Mouse (Mus musculus) T-cell, adult 2 months (primary cell): ENCODE data around the gene Ap4s1.
"Not testable (repeated sequence)": the region's sequence is repeated elsewhere in the genome, so short reads cannot be mapped to it uniquely, and the experiment has no call there.

Experiments
- DNase-seq: peaks from one replicate; pipeline ENCODE4 v3.0.0; 2022; ENCODE audit warnings: low spot score

The Ap4s1 gene

DNA sequence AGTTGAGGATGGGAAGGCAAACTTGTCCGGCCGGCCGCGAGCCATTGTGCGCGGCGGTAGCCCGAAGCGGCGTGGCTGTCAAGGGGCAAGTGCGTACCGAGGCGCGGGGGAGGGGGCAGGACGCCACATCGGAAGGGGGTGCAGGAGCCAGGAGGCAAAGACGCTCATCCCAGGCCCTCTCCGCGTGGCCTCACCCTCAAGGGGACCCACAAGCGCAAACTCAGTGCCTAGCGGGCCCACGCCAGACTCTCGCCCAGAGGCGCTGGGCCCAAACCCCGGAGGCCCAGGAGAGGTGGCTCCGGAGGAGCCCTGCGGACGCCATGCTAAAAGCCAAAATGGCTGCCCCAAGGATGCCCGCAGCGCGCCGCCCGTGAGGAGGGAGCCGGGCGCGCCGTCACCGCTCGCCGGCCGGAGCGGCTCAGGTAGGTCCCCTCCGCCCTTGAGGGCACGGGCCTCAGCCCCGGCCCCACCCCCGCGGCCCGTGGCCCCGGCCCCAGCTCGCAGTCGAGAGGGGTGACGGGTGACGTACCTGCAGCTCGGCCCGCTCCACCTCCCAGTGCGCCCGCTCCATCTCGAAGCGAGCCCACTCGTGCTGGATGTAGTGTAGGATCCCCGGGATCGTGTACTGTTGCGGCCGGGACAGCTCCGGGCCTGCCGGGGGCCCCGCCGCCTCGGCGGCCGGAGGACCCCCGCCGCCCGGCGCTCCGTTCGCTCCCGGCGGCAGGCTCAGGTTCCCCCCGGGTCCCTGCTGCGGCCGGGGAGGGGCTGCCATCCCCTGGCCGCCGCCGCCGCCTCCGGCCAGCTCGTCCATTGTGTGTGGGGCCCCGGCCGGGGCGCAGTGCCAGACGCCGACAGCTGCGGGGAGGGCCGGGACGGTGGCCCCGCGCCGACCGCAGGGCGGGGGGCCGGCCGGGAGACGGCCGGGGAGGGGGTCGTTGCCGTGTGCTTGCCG is at the start of gene Ap4s1:
Ap4s1 (plus strand) TSS at position 141 of the 952 bp plus-strand sequence.
- peak; percentile 69 for DNase-seq

DNA sequence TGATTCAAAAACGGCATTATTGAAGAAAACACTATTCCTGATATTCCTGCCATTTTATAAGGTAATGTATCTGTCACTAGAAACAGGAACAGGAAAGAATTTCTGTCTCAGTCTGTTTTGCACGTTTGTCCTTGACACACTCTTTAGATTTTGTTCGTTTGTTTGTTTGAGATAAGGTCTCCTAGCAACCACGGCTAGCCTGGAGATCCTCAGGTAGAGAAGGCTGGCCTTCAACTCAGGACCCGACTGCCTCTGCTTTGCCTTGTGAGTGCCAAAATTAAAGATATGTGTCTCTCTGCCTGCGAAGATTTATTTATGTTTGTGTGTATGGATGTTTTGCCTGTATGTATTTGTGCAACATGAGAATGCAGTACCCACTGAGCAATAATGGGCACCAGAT is 49.0 kb upstream of the Ap4s1 start:
- DNase-seq = peak; percentile 9

GRCm38 (mm10) chr12:51649401-51649800 is 41.4 kb upstream of the Ap4s1 start:
- not testable (repeated sequence) for DNase-seq

GRCm38 (mm10) chr12:51655944-51656465 is 34.8 kb upstream of the Ap4s1 start:
- no peak for DNase-seq

GRCm38 (mm10) chr12:51663011-51663410 is 27.8 kb upstream of the Ap4s1 start:
- DNase-seq = no peak

GRCm38 (mm10) chr12:51663908-51664307 is 26.9 kb upstream of the Ap4s1 start:
- DNase-seq = no peak

DNA sequence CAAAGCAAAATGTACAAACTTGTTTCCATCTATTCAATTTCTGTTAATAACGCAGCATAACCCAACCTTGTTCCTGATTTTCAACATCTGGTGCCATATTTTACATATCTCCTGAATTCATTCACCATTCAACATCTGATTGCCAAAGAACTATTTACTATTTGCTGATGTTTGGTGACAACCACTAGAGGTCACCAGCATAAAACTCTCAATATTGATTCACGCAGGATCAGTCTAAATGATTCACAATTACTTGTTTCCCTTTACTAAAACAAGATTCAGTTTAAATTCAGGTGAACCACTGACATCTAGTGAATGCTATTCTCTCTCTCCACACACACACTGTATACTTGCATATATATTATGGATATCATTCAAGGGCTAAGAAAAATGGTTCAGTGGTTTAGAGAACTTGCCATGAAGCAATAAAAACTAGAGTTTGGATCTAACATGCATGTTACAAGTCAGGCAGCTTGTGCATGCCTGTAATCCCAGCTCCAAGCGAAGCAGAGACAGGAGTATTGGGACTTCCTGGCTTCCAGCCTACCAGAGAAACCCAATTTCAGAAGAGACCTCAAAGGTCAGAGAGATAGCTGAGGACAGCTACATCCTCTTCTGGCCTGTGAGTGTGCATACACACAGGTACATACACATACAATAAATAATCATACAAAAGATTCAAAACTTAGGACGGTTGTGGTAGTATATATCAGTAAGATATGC is 24.0 kb upstream of the Ap4s1 start:
- DNase-seq = no peak

- no peak for DNase-seq
Measured at GRCm38 (mm10) chr12:51671231-51671891, 19.5 kb upstream of the Ap4s1 start.

DNA sequence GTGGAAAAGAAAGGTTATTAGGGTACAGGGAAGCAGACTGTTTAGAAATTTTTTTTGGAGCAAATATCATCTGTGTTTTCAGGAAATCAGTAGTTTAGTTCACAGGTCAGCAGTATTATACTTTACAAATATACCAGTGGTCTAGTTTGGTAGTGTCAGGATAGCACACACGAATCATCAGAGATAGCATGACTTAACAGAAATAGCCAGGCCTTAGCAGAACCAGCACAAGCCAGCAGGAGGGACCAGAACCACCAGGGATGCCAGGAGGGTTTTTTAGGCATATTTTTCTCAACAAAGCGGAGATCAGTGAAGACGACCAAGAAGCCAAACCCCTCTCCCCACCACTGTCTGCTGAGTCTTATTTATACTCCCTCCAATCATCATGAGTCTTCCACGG is 17.6 kb upstream of the Ap4s1 start:
- no peak for DNase-seq

DNA sequence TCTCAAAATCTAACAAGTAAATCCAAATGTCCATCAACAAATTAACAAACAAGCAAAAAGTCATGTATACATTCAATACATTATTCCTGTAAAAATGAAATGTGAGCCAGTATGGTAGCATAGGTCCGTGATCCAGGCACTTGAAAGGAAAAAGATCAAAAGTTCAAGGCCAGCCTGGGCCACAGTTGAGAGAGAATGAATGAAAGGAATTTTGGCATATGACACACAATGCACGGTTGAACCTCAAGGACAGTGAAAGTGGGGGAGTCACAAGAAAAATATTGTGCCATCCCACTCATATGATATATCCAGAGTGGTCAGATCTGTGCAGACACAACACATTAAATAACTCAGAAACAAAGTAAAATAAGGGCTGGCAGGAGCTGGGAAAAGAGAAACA is 14.4 kb upstream of the Ap4s1 start:
- no peak for DNase-seq

DNA sequence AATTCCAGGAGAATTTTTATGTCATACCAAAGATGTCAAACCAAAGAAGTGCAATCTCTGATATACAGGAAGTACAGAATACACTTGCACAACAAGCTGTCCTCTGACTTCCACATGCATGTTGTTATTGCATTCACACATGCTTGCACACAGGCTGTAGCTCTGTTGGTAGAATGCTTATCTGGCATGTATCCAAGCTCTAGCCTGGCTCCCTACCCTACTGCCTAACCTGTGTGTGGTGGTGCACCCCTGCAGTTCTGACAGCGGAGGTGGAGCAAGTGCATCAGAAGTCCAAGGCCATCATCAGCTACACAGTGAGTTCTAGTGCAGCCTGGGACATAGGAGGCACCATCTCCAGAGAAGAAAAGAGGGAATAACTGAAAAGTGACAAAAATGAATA is 12.0 kb upstream of the Ap4s1 start:
- no peak for DNase-seq

- DNase-seq = no peak
Measured at GRCm38 (mm10) chr12:51688546-51688945, 2.3 kb upstream of the Ap4s1 start.

- peak; percentile 95 for DNase-seq
Measured at GRCm38 (mm10) chr12:51691845-51692632, 1.2 kb downstream of the Ap4s1 start, which contains the start of gene Strn3. Gene Strn3 (minus strand): TSS chr12:51691897.

- DNase-seq = not testable (repeated sequence)
Measured at GRCm38 (mm10) chr12:51692870-51693269, 2.0 kb downstream of the Ap4s1 start.

DNA sequence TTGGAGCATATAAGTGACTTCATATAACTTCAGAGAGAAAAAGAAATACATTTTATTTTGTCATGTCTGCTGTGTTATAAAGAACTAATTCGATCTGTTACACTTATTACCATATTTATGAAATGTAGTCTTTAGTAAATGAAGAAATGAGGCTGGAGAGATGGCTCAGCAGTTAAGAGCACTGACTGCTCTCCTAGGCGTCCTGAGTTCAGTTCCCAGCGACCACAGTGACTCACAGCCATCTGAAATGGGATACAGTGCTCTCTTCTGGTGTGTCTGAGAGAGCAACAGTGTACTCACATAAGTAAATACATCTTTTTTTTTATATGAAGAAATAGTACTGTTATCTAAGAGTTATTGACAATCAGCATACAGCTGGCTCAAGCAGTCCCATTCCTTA is 2.6 kb downstream of the Ap4s1 start:
- DNase-seq = no peak

DNA sequence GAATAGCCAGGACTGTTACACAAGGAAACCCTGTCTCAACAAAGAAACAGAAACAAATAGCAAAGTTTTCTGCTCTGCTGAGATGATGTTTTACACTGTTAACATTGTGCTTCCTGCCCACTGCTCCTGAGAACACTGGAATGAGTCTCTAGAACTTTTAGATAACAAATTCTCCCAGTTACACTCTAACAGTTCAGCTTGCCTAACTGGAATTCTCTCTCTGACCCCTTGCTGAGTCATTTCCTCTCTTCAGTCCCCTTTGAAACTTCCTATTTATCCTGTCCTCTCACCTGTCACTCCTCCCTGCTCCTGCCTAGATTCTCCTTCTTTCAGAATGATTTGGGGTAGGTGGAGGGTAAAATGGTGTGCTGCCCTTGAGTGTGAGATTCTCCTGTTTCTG is 3.3 kb downstream of the Ap4s1 start:
- no peak for DNase-seq

GRCm38 (mm10) chr12:51694966-51695365 is 4.1 kb downstream of the Ap4s1 start:
- DNase-seq = no peak

GRCm38 (mm10) chr12:51696157-51696556 is 5.3 kb downstream of the Ap4s1 start:
- DNase-seq = no peak

- DNase-seq = no peak
Measured at GRCm38 (mm10) chr12:51699623-51700393, 9.0 kb downstream of the Ap4s1 start.

- DNase-seq = no peak
Measured at GRCm38 (mm10) chr12:51701723-51702122, 10.9 kb downstream of the Ap4s1 start.

GRCm38 (mm10) chr12:51703859-51704258 is 13.0 kb downstream of the Ap4s1 start:
- DNase-seq = no peak
